Mouse (Mus musculus): ENCODE results near the gene Hist1h3g.

Gene Hist1h3g

DNA sequence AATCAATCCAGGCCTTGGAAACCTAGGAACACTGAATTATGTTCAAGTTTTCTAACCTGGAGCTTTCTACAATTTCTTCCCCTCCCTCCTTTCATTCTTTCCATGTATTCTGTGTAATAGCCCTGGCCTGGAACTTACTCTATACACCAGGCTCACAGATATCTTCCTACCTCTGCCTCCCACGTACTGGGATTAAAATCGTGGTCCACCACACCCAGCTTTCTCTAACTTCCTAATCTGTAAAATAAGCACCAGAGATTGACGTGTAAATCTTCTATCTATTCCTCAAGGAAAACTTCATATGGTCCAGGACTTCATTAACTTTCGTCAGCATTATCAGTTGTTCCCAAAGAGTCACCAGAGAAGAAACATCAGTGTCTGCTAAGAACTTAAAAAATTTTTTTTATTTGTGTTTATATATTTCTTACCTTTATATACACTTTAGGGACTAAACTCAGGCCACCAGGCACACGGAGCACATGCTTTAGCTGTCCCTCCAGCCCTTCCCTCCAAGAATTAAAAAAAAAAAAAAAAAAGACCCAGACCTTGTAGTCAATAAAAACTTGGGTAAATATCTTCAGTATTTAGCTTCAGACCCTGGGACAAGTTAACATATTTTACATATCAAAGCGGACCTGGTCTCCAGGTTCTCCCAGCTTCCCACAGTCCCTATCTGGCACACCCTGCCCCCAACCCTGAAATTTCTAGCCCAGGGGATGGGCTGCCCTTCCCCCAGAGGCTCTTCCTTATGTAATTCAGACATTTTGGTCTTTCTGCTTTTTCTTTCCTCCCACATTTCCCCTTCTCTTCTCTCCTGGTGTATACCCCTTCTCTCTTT is 47.2 kb downstream of the Hist1h3g start:
- no peak for TF ChIP-seq GATA4 (IDR thresholded peaks at IDR 0.05; ENCODE audit: insufficient replicate concordance, low read length)

GRCm38 (mm10) chr13:23583387-23584068 is 48.3 kb downstream of the Hist1h3g start:
- TF ChIP-seq GATA4 (IDR thresholded peaks at IDR 0.05; ENCODE audit: insufficient replicate concordance, low read length): no peak

DNA sequence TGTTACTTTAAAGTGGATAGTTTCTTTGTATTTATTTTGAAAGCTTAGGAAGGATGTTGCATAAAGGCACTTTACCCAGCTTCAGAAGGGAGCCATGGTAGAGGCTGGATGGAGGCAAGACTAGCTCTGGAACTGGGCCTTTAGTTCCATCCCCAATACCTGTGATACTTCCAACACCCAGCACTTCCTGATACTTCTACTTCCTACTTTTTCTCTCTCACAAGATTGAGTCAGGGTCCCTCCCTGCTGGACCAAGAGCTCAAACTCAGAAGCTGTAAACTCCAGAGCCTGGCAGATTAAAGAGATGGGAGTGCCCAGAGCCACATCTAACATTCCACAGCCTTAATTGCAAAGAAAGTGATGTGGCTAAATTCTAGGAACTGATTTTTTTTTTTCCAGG is 49.1 kb downstream of the Hist1h3g start:
- no peak for TF ChIP-seq GATA4 (IDR thresholded peaks at IDR 0.05; ENCODE audit: insufficient replicate concordance, low read length)

GRCm38 (mm10) chr13:23585029-23585441 is 49.8 kb downstream of the Hist1h3g start:
- no peak for TF ChIP-seq GATA4 (IDR thresholded peaks at IDR 0.05; ENCODE audit: insufficient replicate concordance, low read length)

All from liver, adult (tissue).